Mouse (Mus musculus) lung, postnatal 0 days (tissue): ENCODE measurements around the gene Ift52.

Experiments used
- CTCF ChIP-seq: IDR thresholded peaks from 2 replicates; pipeline ENCODE4 v1.5.1; 2016; ENCODE audit warnings: antibody characterized with exemption, mild to moderate bottlenecking
- EP300 ChIP-seq: IDR thresholded peaks from 2 replicates; pipeline ENCODE4 v1.6.1; 2016; ENCODE audit warnings: antibody characterized with exemption, mild to moderate bottlenecking, control low read depth

- TF ChIP-seq CTCF, result no peak
- no peak for TF ChIP-seq EP300
Measured at GRCm38 (mm10) chr2:163052101-163052500, 34.9 kb downstream of the Ift52 start.
